Mouse (Mus musculus): ENCODE results near the gene Fam19a3.

Gene Fam19a3

GRCm38 (mm10) chr3:104792360-104793270, 11.0 kb upstream of the Fam19a3 start:
- no peak for DNase-seq (ENCODE audit: low spot score in 2 of 2)

GRCm38 (mm10) chr3:104791671-104792070, 10.0 kb upstream of the Fam19a3 start:
- DNase-seq (ENCODE audit: low spot score in 2 of 2) = no peak

GRCm38 (mm10) chr3:104791017-104791416, 9.4 kb upstream of the Fam19a3 start:
- no peak for DNase-seq (ENCODE audit: low spot score in 2 of 2)

- no peak for DNase-seq (ENCODE audit: low spot score in 2 of 2)
Observed at GRCm38 (mm10) chr3:104790401-104790937, 8.8 kb upstream of the Fam19a3 start.

GRCm38 (mm10) chr3:104789822-104790221, 8.2 kb upstream of the Fam19a3 start:
- no peak for DNase-seq (ENCODE audit: low spot score in 2 of 2)

- no peak for DNase-seq (ENCODE audit: low spot score in 2 of 2)
Observed at GRCm38 (mm10) chr3:104789312-104789605, 7.6 kb upstream of the Fam19a3 start.

GRCm38 (mm10) chr3:104788561-104789311, 7.1 kb upstream of the Fam19a3 start:
- DNase-seq (ENCODE audit: low spot score in 2 of 2) = peak; percentile 77 to 79

GRCm38 (mm10) chr3:104788075-104788474, 6.4 kb upstream of the Fam19a3 start, which contains the start of gene Rhoc:
TSS of gene Rhoc (plus strand) at chr3:104788375.
- no peak for DNase-seq (ENCODE audit: low spot score in 2 of 2)

GRCm38 (mm10) chr3:104785284-104785683, 3.6 kb upstream of the Fam19a3 start:
- DNase-seq (ENCODE audit: low spot score in 2 of 2) = no peak

GRCm38 (mm10) chr3:104783971-104784500, 2.4 kb upstream of the Fam19a3 start:
- DNase-seq (ENCODE audit: low spot score in 2 of 2) = no peak

- no peak for DNase-seq (ENCODE audit: low spot score in 2 of 2)
Observed at GRCm38 (mm10) chr3:104782061-104782681, 531 bp upstream of the Fam19a3 start.

GRCm38 (mm10) chr3:104780561-104781420, 849 bp downstream of the Fam19a3 start, which contains the start of gene Ppm1j:
TSS of gene Ppm1j (plus strand) at chr3:104781056.
- peak; percentile 55 to 80 for DNase-seq (ENCODE audit: low spot score in 2 of 2)

- no peak for DNase-seq (ENCODE audit: low spot score in 2 of 2)
Observed at GRCm38 (mm10) chr3:104779949-104780348, 1.7 kb downstream of the Fam19a3 start.

- DNase-seq (ENCODE audit: low spot score in 2 of 2) = no peak
Observed at GRCm38 (mm10) chr3:104777342-104777741, 4.3 kb downstream of the Fam19a3 start.

GRCm38 (mm10) chr3:104773301-104773700, 8.3 kb downstream of the Fam19a3 start:
- no peak for DNase-seq (ENCODE audit: low spot score in 2 of 2)

- no peak for DNase-seq (ENCODE audit: low spot score in 2 of 2)
Observed at GRCm38 (mm10) chr3:104771460-104771859, 10.2 kb downstream of the Fam19a3 start.

- DNase-seq (ENCODE audit: low spot score in 2 of 2) = no peak
Observed at GRCm38 (mm10) chr3:104770918-104771317, 10.7 kb downstream of the Fam19a3 start.

GRCm38 (mm10) chr3:104770035-104770434, 11.6 kb downstream of the Fam19a3 start:
- DNase-seq (ENCODE audit: low spot score in 2 of 2) = no peak

- DNase-seq (ENCODE audit: low spot score in 2 of 2) = no peak
Observed at GRCm38 (mm10) chr3:104769135-104769534, 12.5 kb downstream of the Fam19a3 start.

- DNase-seq (ENCODE audit: low spot score in 2 of 2) = no peak
Observed at GRCm38 (mm10) chr3:104767716-104768115, 13.9 kb downstream of the Fam19a3 start.

GRCm38 (mm10) chr3:104767141-104767540, 14.5 kb downstream of the Fam19a3 start:
- no peak for DNase-seq (ENCODE audit: low spot score in 2 of 2)
